Mouse (Mus musculus) spleen, postnatal 4 days (tissue): ENCODE data around the gene Uchl4.
"Not testable (repeated sequence)": the region's sequence is repeated elsewhere in the genome, so short reads cannot be mapped to it uniquely, and the experiment has no call there.

ENCODE experiments used
- DNase-seq, 2 experiments: peaks; one replicate each; pipeline ENCODE4 v3.0.0; 2022; ENCODE audit warnings: low spot score in 2 of 2

Uchl4 gene

GRCm38 (mm10) chr9:64231171-64231570 lies 3.8 kb upstream of the Uchl4 start:
- no peak for DNase-seq

- DNase-seq: no peak
These were observed 3.3 kb upstream of the Uchl4 start for GRCm38 (mm10) chr9:64231674-64232073.

GRCm38 (mm10) chr9:64232257-64232957 lies 2.6 kb upstream of the Uchl4 start:
- no peak for DNase-seq

- no peak for DNase-seq
These were observed 1.3 kb upstream of the Uchl4 start for GRCm38 (mm10) chr9:64233656-64234055.

GRCm38 (mm10) chr9:64236056-64236455 lies 1.1 kb downstream of the Uchl4 start:
- DNase-seq: no peak

- no peak for DNase-seq
These were observed 5.1 kb downstream of the Uchl4 start for GRCm38 (mm10) chr9:64240116-64240515.

- DNase-seq: no peak
These were observed 5.7 kb downstream of the Uchl4 start for GRCm38 (mm10) chr9:64240681-64241080.

- no peak for DNase-seq
These were observed 7.4 kb downstream of the Uchl4 start for GRCm38 (mm10) chr9:64242381-64242831.

- DNase-seq: no peak
These were observed 14.4 kb downstream of the Uchl4 start for GRCm38 (mm10) chr9:64249371-64249770.

GRCm38 (mm10) chr9:64250111-64250730 lies 15.2 kb downstream of the Uchl4 start:
- DNase-seq: no peak

GRCm38 (mm10) chr9:64252591-64253020 lies 17.6 kb downstream of the Uchl4 start:
- peak in 1 of 2 experiments; percentile 70 for DNase-seq

GRCm38 (mm10) chr9:64253021-64253904 lies 18.3 kb downstream of the Uchl4 start, which contains the start of gene Map2k1:
Gene Map2k1 (minus strand): TSS chr9:64253631.
- peak; percentile 100 for DNase-seq

GRCm38 (mm10) chr9:64255422-64255821 lies 20.4 kb downstream of the Uchl4 start:
- DNase-seq: no peak

- DNase-seq: no peak
These were observed 21.2 kb downstream of the Uchl4 start for GRCm38 (mm10) chr9:64256204-64256603.

- DNase-seq: no peak
These were observed 24.9 kb downstream of the Uchl4 start for GRCm38 (mm10) chr9:64259906-64260305.

- no peak for DNase-seq
These were observed 26.0 kb downstream of the Uchl4 start for GRCm38 (mm10) chr9:64261023-64261422.

- DNase-seq: no peak
These were observed 29.8 kb downstream of the Uchl4 start for GRCm38 (mm10) chr9:64264813-64265212.

- no peak for DNase-seq
These were observed 32.2 kb downstream of the Uchl4 start for GRCm38 (mm10) chr9:64267231-64267630.

- no peak for DNase-seq
These were observed 33.2 kb downstream of the Uchl4 start for GRCm38 (mm10) chr9:64268196-64268595.

- not testable (repeated sequence) for DNase-seq
These were observed 33.8 kb downstream of the Uchl4 start for GRCm38 (mm10) chr9:64268836-64269235.

- DNase-seq: no peak
These were observed 36.2 kb downstream of the Uchl4 start for GRCm38 (mm10) chr9:64271249-64271648.

- peak in 1 of 2 experiments; percentile 43 for DNase-seq
These were observed 37.6 kb downstream of the Uchl4 start for GRCm38 (mm10) chr9:64272611-64273010.
